In the genomic region with DNA sequence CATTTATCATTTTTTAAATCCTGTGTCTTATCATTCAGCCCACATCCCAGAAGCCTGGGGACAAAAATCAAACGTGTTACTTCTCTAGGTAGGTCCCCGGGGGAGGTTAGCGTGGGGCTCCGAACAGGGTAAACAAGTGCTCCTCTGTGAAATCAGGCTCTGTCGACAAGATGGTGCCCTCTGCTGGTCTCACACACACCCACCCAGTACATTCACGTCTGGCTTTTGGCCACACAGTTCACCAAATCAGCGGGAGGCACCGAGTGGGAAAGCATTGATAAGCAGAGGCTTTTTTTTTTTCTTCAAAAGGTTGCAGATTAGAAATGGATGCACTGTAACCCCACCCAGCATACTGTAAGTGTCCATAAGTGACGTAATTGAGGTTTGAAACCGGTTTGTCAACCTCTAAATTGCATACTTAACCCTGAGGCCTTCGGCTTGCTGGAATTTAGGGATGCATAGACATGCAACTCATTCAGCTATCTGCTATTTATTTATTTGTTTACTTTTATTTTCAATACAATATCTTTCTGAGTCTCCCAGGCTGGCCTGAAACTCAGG, we compare ENCODE assay signal across 8 mouse cellular contexts. TPM values are rescaled to one million over a fixed set of nuclear protein-coding genes. Genes with fewer than 3 reads are reported as not detected.
DNase-seq lines count a peak whose midpoint lies in the region; ATAC-seq and TF ChIP-seq lines count a peak whose summit lies in the region.

No protein-coding gene starts in this region.

- peak overlapping the region; percentile 26; the same call in 1 of the 2 replicates for H3K4me2 ChIP-seq in embryonic facial prominence, embryonic 14.5 days (ENCODE audit: low read depth, low read length)
- no peak overlapping the region for H3K4me2 ChIP-seq in heart, embryonic 16.5 days (ENCODE audit: low read depth, low read length)
- H3K4me2 ChIP-seq in lung, postnatal 0 days (replicated peaks; ENCODE audit: low read depth, low read length) = no peak overlapping the region

- 12% methylated on average over 11 of the region's 11 CpGs for WGBS in embryonic facial prominence, embryonic 14.5 days
- 17% methylated on average over 11 of the region's 11 CpGs for WGBS in heart, embryonic 16.5 days
- 8% methylated on average over 11 of the region's 11 CpGs for WGBS in lung, postnatal 0 days

- H3K9me3 ChIP-seq in ES-Bruce4 (replicated peaks; ENCODE audit: control insufficient read depth, insufficient read depth, low read length, poor library complexity, severe bottlenecking) = no peaks in the 10 kb centered on the region
- no peaks in the 10 kb centered on the region for H3K9me3 ChIP-seq in embryonic facial prominence, embryonic 14.5 days (ENCODE audit: control insufficient read depth, low read length)
- H3K9me3 ChIP-seq in heart, embryonic 16.5 days (replicated peaks; ENCODE audit: control insufficient read depth, low read length) = no peaks in the 10 kb centered on the region
- no peaks in the 10 kb centered on the region for H3K9me3 ChIP-seq in lung, postnatal 0 days (ENCODE audit: low read length)

- H3K27ac ChIP-seq in ES-Bruce4 (ENCODE audit: insufficient read depth, low read length) = no peak overlapping the region
- H3K27ac ChIP-seq in embryonic facial prominence, embryonic 14.5 days (replicated peaks; ENCODE audit: low read depth, low read length) = no peak overlapping the region
- no peak overlapping the region for H3K27ac ChIP-seq in heart, embryonic 16.5 days (ENCODE audit: low read length)
- H3K27ac ChIP-seq in lung, postnatal 0 days (ENCODE audit: low read length) = peak overlapping the region; percentile 59; the same call in 1 of the 2 replicates

- H3K4me3 ChIP-seq in ES-Bruce4 (ENCODE audit: low read depth, low read length) = no peak overlapping the region
- no peak overlapping the region for H3K4me3 ChIP-seq in embryonic facial prominence, embryonic 14.5 days (ENCODE audit: low read depth, low read length)
- no peak overlapping the region for H3K4me3 ChIP-seq in heart, embryonic 16.5 days (ENCODE audit: low read length)
- H3K4me3 ChIP-seq in lung, postnatal 0 days (ENCODE audit: low read depth, low read length) = no peak overlapping the region

- no peaks in the 10 kb centered on the region for H3K27me3 ChIP-seq in ES-Bruce4 (ENCODE audit: control insufficient read depth, insufficient read depth, low read length, poor library complexity, severe bottlenecking)
- H3K27me3 ChIP-seq in embryonic facial prominence, embryonic 14.5 days (replicated peaks; ENCODE audit: control insufficient read depth, insufficient read depth, low read length) = no peaks in the 10 kb centered on the region
- no peaks in the 10 kb centered on the region for H3K27me3 ChIP-seq in heart, embryonic 16.5 days (ENCODE audit: control insufficient read depth, insufficient read depth, low read length)
- H3K27me3 ChIP-seq in lung, postnatal 0 days (replicated peaks; ENCODE audit: insufficient read depth, low read length) = no peaks in the 10 kb centered on the region

- peak; percentile 80 for TF ChIP-seq CTCF in ES-Bruce4 (IDR thresholded peaks at IDR 0.05; ENCODE audit: low read depth, low read length)
- TF ChIP-seq CTCF in lung, postnatal 0 days (IDR thresholded peaks at IDR 0.05) = peak; percentile 83

- H3K36me3 ChIP-seq in ES-Bruce4 (ENCODE audit: control insufficient read depth, insufficient read depth, low read length, poor library complexity, severe bottlenecking) = no peaks in the 10 kb centered on the region
- no peaks in the 10 kb centered on the region for H3K36me3 ChIP-seq in embryonic facial prominence, embryonic 14.5 days (ENCODE audit: control insufficient read depth, insufficient read depth, low read length)
- no peaks in the 10 kb centered on the region for H3K36me3 ChIP-seq in heart, embryonic 16.5 days (ENCODE audit: control insufficient read depth, insufficient read depth)
- no peaks in the 10 kb centered on the region for H3K36me3 ChIP-seq in lung, postnatal 0 days (ENCODE audit: insufficient read depth, low read length)

- TF ChIP-seq POLR2A in ES-Bruce4 (IDR thresholded peaks at IDR 0.05; ENCODE audit: insufficient read depth, low read length) = no peak

- peaks cover 6% of the 10 kb centered on the region for H3K4me1 ChIP-seq in ES-Bruce4 (ENCODE audit: control insufficient read depth, insufficient read depth, low read length)
- H3K4me1 ChIP-seq in embryonic facial prominence, embryonic 14.5 days (ENCODE audit: control insufficient read depth, insufficient read depth, low read length) = peaks cover 4% of the 10 kb centered on the region; the same call in 1 of the 2 replicates
- H3K4me1 ChIP-seq in heart, embryonic 16.5 days (ENCODE audit: control insufficient read depth, insufficient read depth, low read length) = no peaks in the 10 kb centered on the region
- H3K4me1 ChIP-seq in lung, postnatal 0 days (ENCODE audit: insufficient read depth, low read depth, low read length) = no peaks in the 10 kb centered on the region

- no peak overlapping the region for H3K9ac ChIP-seq in ES-Bruce4 (ENCODE audit: low read depth, poor library complexity, severe bottlenecking)
- H3K9ac ChIP-seq in embryonic facial prominence, embryonic 14.5 days (ENCODE audit: low read depth, low read length) = no peak overlapping the region
- no peak overlapping the region for H3K9ac ChIP-seq in heart, embryonic 16.5 days (ENCODE audit: low read length)
- H3K9ac ChIP-seq in lung, postnatal 0 days (replicated peaks; ENCODE audit: low read depth) = no peak overlapping the region

- TF ChIP-seq EP300 in ES-Bruce4 (IDR thresholded peaks at IDR 0.05; ENCODE audit: insufficient read depth, low read depth, low read length) = 0 out of 2 replicates have a peak, but pooled peaks have one; percentile 43
- no peak for TF ChIP-seq EP300 in lung, postnatal 0 days (IDR thresholded peaks at IDR 0.05)

- DNase-seq in adrenal gland, postnatal 10 days = peak; percentile 73
- DNase-seq in embryonic facial prominence, embryonic 14.5 days (ENCODE audit: low spot score) = peak; percentile 63
- DNase-seq in kidney, postnatal 14 days = peak; percentile 74
- DNase-seq in lung, postnatal 0 days (ENCODE audit: low spot score) = peak; percentile 70
- peak; percentile 65 for DNase-seq in retina, postnatal 1 day
- DNase-seq in yolk sac, embryonic 10.5 days (ENCODE audit: low spot score) = peak; percentile 18

- peak; percentile 60; the same call in 1 of the 2 replicates for ATAC-seq in embryonic facial prominence, embryonic 14.5 days (ENCODE audit: low read depth)
- ATAC-seq in heart, embryonic 16.5 days (replicated peaks; ENCODE audit: extremely low read depth, insufficient read depth, low FRiP score) = peak; percentile 79; the same call in 1 of the 2 replicates
- no peak for ATAC-seq in lung, postnatal 0 days

RNA-seq across cellular contexts. Expression of a gene that starts 4.4 kb away (rescaled TPM):
- polyA plus RNA-seq in ES-Bruce4 (2011; ENCODE audit: insufficient read depth, insufficient read length, low read depth, missing spikeins) = 1.9 and 2.1 TPM in 2 replicates
- under 1 TPM; 0.45 to 0.70 TPM for total RNA-seq in adrenal gland, postnatal 10 days (2021)
- 0.89 and 1.0 TPM in 2 replicates for polyA plus RNA-seq in embryonic facial prominence, embryonic 14.5 days (2014; fragmentation: Nextera tagmentation; extraction: Ambion mirVana)
- 0.20 and 0.34 TPM in 2 replicates for polyA plus RNA-seq in heart, embryonic 16.5 days (2015; fragmentation: Nextera tagmentation; extraction: Ambion mirVana)
- 22.9 and 26.5 TPM in 2 replicates for polyA plus RNA-seq in lung, postnatal 0 days (2015; fragmentation: Nextera tagmentation; extraction: Ambion mirVana)

RNA-seq across cellular contexts. Expression of a gene that starts 7.4 kb away (rescaled TPM):
- 37.3 and 37.8 TPM in 2 replicates for polyA plus RNA-seq in ES-Bruce4 (2011; ENCODE audit: insufficient read depth, insufficient read length, low read depth, missing spikeins)
- total RNA-seq in adrenal gland, postnatal 10 days (2021) = 10 to 100 TPM; 20.9 to 33.4 TPM
- polyA plus RNA-seq in embryonic facial prominence, embryonic 14.5 days (2014; fragmentation: Nextera tagmentation; extraction: Ambion mirVana) = 38.6 and 43.2 TPM in 2 replicates
- 34.3 and 38.7 TPM in 2 replicates for polyA plus RNA-seq in heart, embryonic 16.5 days (2015; fragmentation: Nextera tagmentation; extraction: Ambion mirVana)
- 29.0 and 33.1 TPM in 2 replicates for polyA plus RNA-seq in lung, postnatal 0 days (2015; fragmentation: Nextera tagmentation; extraction: Ambion mirVana)

RNA-seq across cellular contexts. Expression of a gene that starts 11.6 kb away (rescaled TPM):
- 14.8 and 15.0 TPM in 2 replicates for polyA plus RNA-seq in ES-Bruce4 (2011; ENCODE audit: insufficient read depth, insufficient read length, low read depth, missing spikeins)
- total RNA-seq in adrenal gland, postnatal 10 days (2021) = 10 to 100 TPM; 77.8 TPM
- polyA plus RNA-seq in embryonic facial prominence, embryonic 14.5 days (2014; fragmentation: Nextera tagmentation; extraction: Ambion mirVana) = 15.8 and 18.6 TPM in 2 replicates
- 18.4 and 20.0 TPM in 2 replicates for polyA plus RNA-seq in heart, embryonic 16.5 days (2015; fragmentation: Nextera tagmentation; extraction: Ambion mirVana)
- polyA plus RNA-seq in lung, postnatal 0 days (2015; fragmentation: Nextera tagmentation; extraction: Ambion mirVana) = 94.8 and 105 TPM in 2 replicates

RNA-seq across cellular contexts. Expression of a gene that starts 29.1 kb away (rescaled TPM):
- polyA plus RNA-seq in ES-Bruce4 (2011; ENCODE audit: insufficient read depth, insufficient read length, low read depth, missing spikeins) = 4.5 and 7.0 TPM in 2 replicates
- 1 to 10 TPM in 1 of 2 experiments, under 1 TPM in 1; 0.81 to 5.7 TPM for total RNA-seq in adrenal gland, postnatal 10 days (2021)
- 0.66 and 0.92 TPM in 2 replicates for polyA plus RNA-seq in embryonic facial prominence, embryonic 14.5 days (2014; fragmentation: Nextera tagmentation; extraction: Ambion mirVana)
- polyA plus RNA-seq in heart, embryonic 16.5 days (2015; fragmentation: Nextera tagmentation; extraction: Ambion mirVana) = 0.34 and 0.45 TPM in 2 replicates
- polyA plus RNA-seq in lung, postnatal 0 days (2015; fragmentation: Nextera tagmentation; extraction: Ambion mirVana) = 0.05 TPM in 1 of 2 replicates, not detected in the other

RNA-seq across cellular contexts. Expression of a gene that starts 42.3 kb away (rescaled TPM):
- polyA plus RNA-seq in ES-Bruce4 (2011; ENCODE audit: insufficient read depth, insufficient read length, low read depth, missing spikeins) = not detected in 2 replicates
- total RNA-seq in adrenal gland, postnatal 10 days (2021) = not detected
- not detected in 2 replicates for polyA plus RNA-seq in embryonic facial prominence, embryonic 14.5 days (2014; fragmentation: Nextera tagmentation; extraction: Ambion mirVana)
- polyA plus RNA-seq in heart, embryonic 16.5 days (2015; fragmentation: Nextera tagmentation; extraction: Ambion mirVana) = not detected in 2 replicates
- not detected in 2 replicates for polyA plus RNA-seq in lung, postnatal 0 days (2015; fragmentation: Nextera tagmentation; extraction: Ambion mirVana)

Comparison
In these comparisons a context has a peak if more than half of its experiments do, and no peak if none do; other contexts are left out.
1. DNase-seq: peak in every context shown above with its lines; median percentile 74 in kidney, postnatal 14 days; 73 in adrenal gland, postnatal 10 days; 70 in lung, postnatal 0 days; 65 in retina, postnatal 1 day; 63 in embryonic facial prominence, embryonic 14.5 days; 18 in yolk sac, embryonic 10.5 days.